In the genomic region with DNA sequence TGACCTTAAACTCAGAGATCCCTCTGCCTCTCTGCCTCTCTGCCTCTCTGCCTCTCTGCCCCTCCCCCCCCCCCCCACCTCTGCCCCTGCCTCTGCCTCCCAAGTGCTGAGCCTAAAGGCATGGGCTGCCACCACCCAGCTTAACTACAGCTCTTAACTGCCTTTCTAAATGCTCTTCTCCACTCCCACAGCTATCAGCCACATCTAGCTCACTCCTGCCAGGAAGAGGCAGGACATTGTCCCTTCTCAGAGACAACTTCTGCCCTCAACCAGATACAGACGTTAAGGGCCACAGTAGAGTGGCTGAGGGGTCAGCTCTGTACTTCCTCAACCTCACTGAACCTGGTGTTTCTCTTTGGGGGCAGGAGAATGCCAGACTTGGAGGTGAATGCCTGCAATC, we compare ENCODE assay signal across 21 mouse cellular contexts. TPM values are rescaled to one million over a fixed set of nuclear protein-coding genes. Genes with fewer than 3 reads are reported as not detected.
A peak's percentile ranks its signal among the peaks of the same experiment; 100 is the strongest.
DNase-seq lines count a peak whose midpoint lies in the region; ATAC-seq and TF ChIP-seq lines count a peak whose summit lies in the region.
"Had no signal": no experiment of that assay in that cellular context is flagged by ENCODE, and none has a peak within 500 bp of the region (broad histone marks: within the 10 kb centered on the region; RNA-seq: fewer than 3 reads in every experiment).

No protein-coding gene starts in this region.

- intact Hi-C loops in heart, adult 2 months (cut with DNase I) = no loop called here

- H3K9ac ChIP-seq in heart, adult 2 months (ENCODE audit: low read depth, low read length) = no peak overlapping the region
- peak overlapping the region; percentile 64 for H3K9ac ChIP-seq in liver, adult 2 months (ENCODE audit: low read depth, low read length)
- no peak overlapping the region for H3K9ac ChIP-seq in liver, embryonic 11.5 days (ENCODE audit: low read depth, low read length)
- no peak overlapping the region for H3K9ac ChIP-seq in liver, embryonic 16.5 days (ENCODE audit: low read depth, low read length)
- H3K9ac ChIP-seq: embryonic facial prominence, embryonic 15.5 days; hindbrain, embryonic 12.5 days; limb, embryonic 15.5 days; midbrain, embryonic 15.5 days had no signal

- 3% methylated on average over 1 of the region's 1 CpGs for WGBS in heart, embryonic 10.5 days
- 12% methylated on average over 1 of the region's 1 CpGs for WGBS in heart, adult 2 months
- 0% methylated on average over 1 of the region's 1 CpGs for WGBS in liver, adult 2 months
- WGBS in liver, embryonic 11.5 days = 3% methylated on average over 1 of the region's 1 CpGs
- 7% methylated on average over 1 of the region's 1 CpGs for WGBS in liver, embryonic 16.5 days (ENCODE audit: insufficient replicate concordance)

- H3K79me2 ChIP-seq in heart, adult 2 months (replicated peaks; ENCODE audit: control insufficient read depth, insufficient read depth, low read length) = no peaks in the 10 kb centered on the region
- H3K79me2 ChIP-seq in liver, adult 2 months (ENCODE audit: control insufficient read depth, insufficient read depth, low read length) = no peaks in the 10 kb centered on the region

- no peak for TF ChIP-seq EP300 in heart, adult 2 months (IDR thresholded peaks at IDR 0.05; ENCODE audit: insufficient read depth, low read depth, low read length)

- H3K4me2 ChIP-seq in liver, embryonic 11.5 days = no peak overlapping the region
- H3K4me2 ChIP-seq in liver, embryonic 16.5 days (ENCODE audit: low read depth, low read length) = 0 out of 2 replicates have a peak overlapping the region, but pooled peaks have one; percentile 48
- H3K4me2 ChIP-seq: embryonic facial prominence, embryonic 15.5 days; hindbrain, embryonic 12.5 days; limb, embryonic 15.5 days; midbrain, embryonic 15.5 days had no signal

- H3K36me3 ChIP-seq in heart, embryonic 10.5 days = peaks cover 16% of the 10 kb centered on the region
- H3K36me3 ChIP-seq in heart, adult 2 months (ENCODE audit: control insufficient read depth, insufficient read depth, low read length) = no peaks in the 10 kb centered on the region
- H3K36me3 ChIP-seq in liver, adult 2 months (ENCODE audit: control insufficient read depth, insufficient read depth, low read length) = no peaks in the 10 kb centered on the region
- H3K36me3 ChIP-seq in liver, embryonic 11.5 days (ENCODE audit: control insufficient read depth, insufficient read depth, low read length) = peaks cover 6% of the 10 kb centered on the region
- H3K36me3 ChIP-seq in liver, embryonic 16.5 days (ENCODE audit: control insufficient read depth, insufficient read depth) = peaks cover 7% of the 10 kb centered on the region
- H3K36me3 ChIP-seq: embryonic facial prominence, embryonic 15.5 days; hindbrain, embryonic 12.5 days; midbrain, embryonic 15.5 days had no signal

- H3K27me3 ChIP-seq in heart, embryonic 10.5 days (ENCODE audit: insufficient read depth, poor library complexity, severe bottlenecking) = peaks cover 5% of the 10 kb centered on the region; the same call in 1 of the 2 replicates
- no peaks in the 10 kb centered on the region for H3K27me3 ChIP-seq in heart, adult 2 months (ENCODE audit: control insufficient read depth, insufficient read depth, low read length)
- no peaks in the 10 kb centered on the region for H3K27me3 ChIP-seq in liver, adult 2 months (ENCODE audit: control insufficient read depth, insufficient read depth, low read length)
- H3K27me3 ChIP-seq in liver, embryonic 11.5 days (replicated peaks; ENCODE audit: control insufficient read depth, insufficient read depth, low read length) = no peaks in the 10 kb centered on the region
- no peaks in the 10 kb centered on the region for H3K27me3 ChIP-seq in liver, embryonic 16.5 days (ENCODE audit: control insufficient read depth, insufficient read depth, low read depth, low read length)
- H3K27me3 ChIP-seq: CH12.LX; embryonic facial prominence, embryonic 15.5 days; hindbrain, embryonic 12.5 days; limb, embryonic 15.5 days; midbrain, embryonic 15.5 days had no signal

- no peaks in the 10 kb centered on the region for H3K9me3 ChIP-seq in heart, embryonic 10.5 days
- H3K9me3 ChIP-seq in liver, embryonic 11.5 days (ENCODE audit: control insufficient read depth, low read length) = no peaks in the 10 kb centered on the region
- H3K9me3 ChIP-seq in liver, embryonic 16.5 days (replicated peaks; ENCODE audit: control insufficient read depth, low read length) = no peaks in the 10 kb centered on the region
- H3K9me3 ChIP-seq: embryonic facial prominence, embryonic 15.5 days; forebrain, embryonic 10.5 days; hindbrain, embryonic 12.5 days; limb, embryonic 15.5 days; megakaryocyte, embryonic 14.5 days; midbrain, embryonic 15.5 days had no signal

- no peak for ATAC-seq in liver, embryonic 11.5 days (replicated peaks; ENCODE audit: low FRiP score)
- ATAC-seq in liver, embryonic 16.5 days (ENCODE audit: low read depth) = no peak
- ATAC-seq: inflammation-experienced regulatory T-cells, adult 6 months; midbrain, embryonic 15.5 days had no signal

- TF ChIP-seq POLR2A in heart, adult 2 months (IDR thresholded peaks at IDR 0.05; ENCODE audit: insufficient read depth, low read depth, low read length) = no peak
- no peak for TF ChIP-seq POLR2A in liver, adult 2 months (IDR thresholded peaks at IDR 0.05; ENCODE audit: extremely low read depth, insufficient read depth, low read length)

- TF ChIP-seq CTCF in heart, adult 2 months (IDR thresholded peaks at IDR 0.05) = no peak
- no peak for TF ChIP-seq CTCF in liver, adult 2 months (IDR thresholded peaks at IDR 0.05; ENCODE audit: low read depth, low read length)

- H3K4me1 ChIP-seq in heart, embryonic 10.5 days = peaks cover 26% of the 10 kb centered on the region
- H3K4me1 ChIP-seq in heart, adult 2 months (ENCODE audit: control insufficient read depth, insufficient read depth, low read length) = no peaks in the 10 kb centered on the region; the same call in 1 of the 2 replicates
- peaks cover 17% of the 10 kb centered on the region for H3K4me1 ChIP-seq in liver, adult 2 months (ENCODE audit: control insufficient read depth, insufficient read depth, low read length)
- peaks cover 17% of the 10 kb centered on the region for H3K4me1 ChIP-seq in liver, embryonic 11.5 days (replicated peaks; ENCODE audit: control insufficient read depth, insufficient read depth, low read length)
- H3K4me1 ChIP-seq in liver, embryonic 16.5 days (ENCODE audit: control insufficient read depth, low read depth, low read length) = peaks cover 31% of the 10 kb centered on the region
- H3K4me1 ChIP-seq: forebrain, embryonic 10.5 days; limb, embryonic 15.5 days; midbrain, embryonic 15.5 days had no signal

- no peak overlapping the region for H3K4me3 ChIP-seq in heart, embryonic 10.5 days
- H3K4me3 ChIP-seq in heart, adult 2 months = no peak overlapping the region
- H3K4me3 ChIP-seq in liver, adult 2 months (ENCODE audit: insufficient read depth, low read depth, low read length) = peak overlapping the region; percentile 27
- no peak overlapping the region for H3K4me3 ChIP-seq in liver, embryonic 11.5 days (ENCODE audit: low read depth, low read length)
- no peak overlapping the region for H3K4me3 ChIP-seq in liver, embryonic 16.5 days (ENCODE audit: low read depth, low read length)
- H3K4me3 ChIP-seq: embryonic facial prominence, embryonic 15.5 days; forebrain, embryonic 10.5 days; hindbrain, embryonic 12.5 days; limb, embryonic 15.5 days; megakaryocyte, embryonic 14.5 days; midbrain, embryonic 15.5 days had no signal

- no peak for DNase-seq in heart, embryonic 10.5 days (ENCODE audit: low spot score)
- DNase-seq in heart, adult 2 months = no peak
- DNase-seq in liver, adult 2 months (ENCODE audit: extremely low read depth, low read depth, low spot score) = peak; percentile 63
- DNase-seq in liver, embryonic 11.5 days (ENCODE audit: low spot score) = no peak
- DNase-seq in spleen, adult 12 weeks (ENCODE audit: low spot score) = no peak
- DNase-seq in ovary, postnatal 10 days (ENCODE audit: low spot score) = no peak
- DNase-seq: cerebellum, adult 9-11 months; gastrocnemius, postnatal 10 days; right cerebral cortex, adult 18-20 months; thymus, postnatal 25 days had no signal

- H3K27ac ChIP-seq in heart, embryonic 10.5 days = peak overlapping the region; percentile 70
- H3K27ac ChIP-seq in heart, adult 2 months = no peak overlapping the region
- peak overlapping the region; percentile 95 for H3K27ac ChIP-seq in liver, adult 2 months (replicated peaks; ENCODE audit: insufficient read depth, low read depth, low read length)
- no peak overlapping the region for H3K27ac ChIP-seq in liver, embryonic 11.5 days (ENCODE audit: low read depth, low read length)
- peak overlapping the region; percentile 76 for H3K27ac ChIP-seq in liver, embryonic 16.5 days (ENCODE audit: low read length)
- H3K27ac ChIP-seq: embryonic facial prominence, embryonic 15.5 days; forebrain, embryonic 10.5 days; hindbrain, embryonic 12.5 days; limb, embryonic 15.5 days; midbrain, embryonic 15.5 days had no signal

RNA-seq across cellular contexts. Expression of a gene that starts 17.6 kb away (rescaled TPM):
- polyA plus RNA-seq in heart, embryonic 10.5 days (2016; fragmentation: Nextera tagmentation; extraction: Ambion mirVana) = 57.5 and 62.8 TPM in 2 replicates
- 1 to 10 TPM; 4.1 to 4.6 TPM for total RNA-seq in heart, adult 2 months (2021)
- polyA plus RNA-seq in heart, adult 2 months (2012; rRNA removed) = 25.9 and 26.3 TPM in 2 replicates
- 11.0 and 13.8 TPM in 2 replicates for total RNA-seq in liver, adult 2 months (2014; rRNA removed)
- 69.6 and 128 TPM in 2 replicates for polyA plus RNA-seq in liver, adult 2 months (2012; rRNA removed)
- 119 and 123 TPM in 2 replicates for polyA plus RNA-seq in liver, embryonic 11.5 days (2014; fragmentation: Nextera tagmentation; extraction: Ambion mirVana)
- 76.4 and 79.6 TPM in 2 replicates for polyA plus RNA-seq in liver, embryonic 16.5 days (2015; fragmentation: Nextera tagmentation; extraction: Ambion mirVana)

RNA-seq across cellular contexts. Expression of a gene that starts 23.8 kb away (rescaled TPM):
- 1.1 and 1.9 TPM in 2 replicates for polyA plus RNA-seq in heart, embryonic 10.5 days (2016; fragmentation: Nextera tagmentation; extraction: Ambion mirVana)
- total RNA-seq in heart, adult 2 months (2021) = under 1 TPM in 1 of 2 experiments, not detected in 1; 0.11 TPM
- not detected in 2 replicates for polyA plus RNA-seq in heart, adult 2 months (2012; rRNA removed)
- 2.9 and 3.9 TPM in 2 replicates for total RNA-seq in liver, adult 2 months (2014; rRNA removed)
- polyA plus RNA-seq in liver, adult 2 months (2012; rRNA removed) = 0.91 and 1.5 TPM in 2 replicates
- polyA plus RNA-seq in liver, embryonic 11.5 days (2014; fragmentation: Nextera tagmentation; extraction: Ambion mirVana) = 4.2 and 5.4 TPM in 2 replicates
- polyA plus RNA-seq in liver, embryonic 16.5 days (2015; fragmentation: Nextera tagmentation; extraction: Ambion mirVana) = 3.8 and 4.1 TPM in 2 replicates
- total RNA-seq: layer of hippocampus, postnatal 25 days; left cerebral cortex, postnatal 25 days had no signal
- polyA plus RNA-seq: inflammation-experienced regulatory T-cells, adult 6 months had no signal

RNA-seq across cellular contexts. Expression of a gene that starts 24.1 kb away (rescaled TPM):
- 16.9 and 21.1 TPM in 2 replicates for polyA plus RNA-seq in heart, embryonic 10.5 days (2016; fragmentation: Nextera tagmentation; extraction: Ambion mirVana)
- total RNA-seq in heart, adult 2 months (2021) = 10 to 100 TPM; 11.7 to 11.9 TPM
- 17.1 and 24.6 TPM in 2 replicates for polyA plus RNA-seq in heart, adult 2 months (2012; rRNA removed)
- total RNA-seq in liver, adult 2 months (2014; rRNA removed) = 19.8 and 26.5 TPM in 2 replicates
- polyA plus RNA-seq in liver, adult 2 months (2012; rRNA removed) = 86.0 and 98.9 TPM in 2 replicates
- 21.2 and 22.8 TPM in 2 replicates for polyA plus RNA-seq in liver, embryonic 11.5 days (2014; fragmentation: Nextera tagmentation; extraction: Ambion mirVana)
- 16.8 and 17.0 TPM in 2 replicates for polyA plus RNA-seq in liver, embryonic 16.5 days (2015; fragmentation: Nextera tagmentation; extraction: Ambion mirVana)

RNA-seq across cellular contexts. Expression of a gene that starts 51.1 kb away (rescaled TPM):
- polyA plus RNA-seq in heart, embryonic 10.5 days (2016; fragmentation: Nextera tagmentation; extraction: Ambion mirVana) = 30.1 and 62.2 TPM in 2 replicates
- total RNA-seq in heart, adult 2 months (2021) = 100 to 1,000 TPM; 334 to 410 TPM
- 602 and 658 TPM in 2 replicates for polyA plus RNA-seq in heart, adult 2 months (2012; rRNA removed)
- total RNA-seq in liver, adult 2 months (2014; rRNA removed) = 474 and 907 TPM in 2 replicates
- 5,254 and 6,847 TPM in 2 replicates for polyA plus RNA-seq in liver, adult 2 months (2012; rRNA removed)
- polyA plus RNA-seq in liver, embryonic 11.5 days (2014; fragmentation: Nextera tagmentation; extraction: Ambion mirVana) = 244 and 267 TPM in 2 replicates
- polyA plus RNA-seq in liver, embryonic 16.5 days (2015; fragmentation: Nextera tagmentation; extraction: Ambion mirVana) = 376 and 435 TPM in 2 replicates

Comparison
In these comparisons a context has a peak if more than half of its experiments do, and no peak if none do; other contexts are left out.
1. H3K27ac ChIP-seq: peak in heart, embryonic 10.5 days (single experiment), liver, adult 2 months (single experiment) and liver, embryonic 16.5 days (single experiment); none in heart, adult 2 months (single experiment) and liver, embryonic 11.5 days (single experiment).